Mouse (Mus musculus): ENCODE measurements around the gene Ear1.
"Not testable (repeated sequence)": the region's sequence is repeated elsewhere in the genome, so short reads cannot be mapped to it uniquely, and the experiment has no call there.

- not testable (repeated sequence) for TF ChIP-seq POLR2A (IDR thresholded peaks at IDR 0.05; ENCODE audit: borderline replicate concordance, control insufficient read depth, low read depth, low read length); CTCF (IDR thresholded peaks at IDR 0.05; ENCODE audit: control insufficient read depth, insufficient read depth, low read length)
Observed at GRCm38 (mm10) chr14:43830385-43830784, 44.9 kb downstream of the Ear1 start.

Data from bone marrow, adult 2 months (tissue).